Comparison of ENCODE assay signal across 14 mouse cellular contexts in the genomic region with DNA sequence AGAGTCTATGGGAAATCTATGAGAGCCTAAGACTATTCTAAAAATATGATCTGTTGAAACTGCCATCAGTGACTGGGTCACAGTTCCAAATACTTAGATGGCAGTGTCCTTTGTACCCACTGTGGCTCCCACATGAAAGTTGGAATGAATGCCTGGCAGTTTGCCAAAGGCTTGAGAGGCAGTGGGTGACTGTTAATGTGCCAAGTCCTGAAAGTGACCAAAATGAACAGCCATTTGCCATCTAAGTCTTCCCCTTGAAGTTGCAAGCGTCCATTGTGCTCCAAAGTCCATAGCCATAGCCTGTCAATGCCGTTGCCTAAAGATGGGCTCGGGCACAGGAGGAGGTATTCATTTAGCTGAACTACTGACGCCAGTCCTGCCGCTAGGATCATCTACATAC. TPM values are rescaled to one million over a fixed set of nuclear protein-coding genes. Genes with fewer than 3 reads are reported as not detected.
DNase-seq lines count a peak whose midpoint lies in the region; ATAC-seq lines count a peak whose summit lies in the region.
"Had no signal": no experiment of that assay in that cellular context is flagged by ENCODE, and none has a peak within 500 bp of the region (broad histone marks: within the 10 kb centered on the region; RNA-seq: fewer than 3 reads in every experiment).

No protein-coding gene starts in this region.

- peak; percentile 42 for DNase-seq in forebrain, embryonic 14.5 days (ENCODE audit: low spot score)
- DNase-seq in kidney, adult 11 months: peak; percentile 24
- DNase-seq in midbrain, embryonic 14.5 days: peak; percentile 51
- peak; percentile 39 for DNase-seq in kidney, adult 9 months
- DNase-seq: cerebellum, adult 11-12 months; gastrocnemius, postnatal 36 days; heart, postnatal 10 days; thymus, postnatal 14 days had no signal

- H3K4me3 ChIP-seq in forebrain, embryonic 14.5 days (ENCODE audit: low read depth, low read length): no peak overlapping the region
- no peak overlapping the region for H3K4me3 ChIP-seq in forebrain, embryonic 12.5 days (replicated peaks)
- no peak overlapping the region for H3K4me3 ChIP-seq in kidney, embryonic 14.5 days (ENCODE audit: low read length)
- H3K4me3 ChIP-seq in midbrain, embryonic 14.5 days (replicated peaks; ENCODE audit: low read depth, low read length): no peak overlapping the region
- no peak overlapping the region for H3K4me3 ChIP-seq in midbrain, embryonic 16.5 days (ENCODE audit: low read depth, low read length)
- H3K4me3 ChIP-seq: limb, embryonic 10.5 days had no signal

- WGBS in forebrain, embryonic 14.5 days: 57% methylated on average over 5 of the region's 5 CpGs
- 88% methylated on average over 5 of the region's 5 CpGs for WGBS in forebrain, embryonic 12.5 days
- WGBS in kidney, embryonic 14.5 days: 95% methylated on average over 5 of the region's 5 CpGs
- WGBS in midbrain, embryonic 14.5 days: 71% methylated on average over 5 of the region's 5 CpGs
- 69% methylated on average over 5 of the region's 5 CpGs for WGBS in midbrain, embryonic 16.5 days

- H3K36me3 ChIP-seq in forebrain, embryonic 14.5 days (ENCODE audit: control insufficient read depth, insufficient read depth, low read length): no peaks in the 10 kb centered on the region
- H3K36me3 ChIP-seq in forebrain, embryonic 12.5 days (replicated peaks): no peaks in the 10 kb centered on the region
- no peaks in the 10 kb centered on the region for H3K36me3 ChIP-seq in kidney, embryonic 14.5 days (ENCODE audit: control insufficient read depth, insufficient read depth, low read length)
- no peaks in the 10 kb centered on the region for H3K36me3 ChIP-seq in midbrain, embryonic 14.5 days (ENCODE audit: control insufficient read depth, insufficient read depth, low read length)
- no peaks in the 10 kb centered on the region for H3K36me3 ChIP-seq in midbrain, embryonic 16.5 days (ENCODE audit: control insufficient read depth, insufficient read depth, low read length)
- H3K36me3 ChIP-seq: limb, embryonic 10.5 days had no signal

- ATAC-seq in forebrain, embryonic 14.5 days: no peak
- ATAC-seq in forebrain, embryonic 12.5 days (ENCODE audit: low FRiP score): no peak
- no peak for ATAC-seq in kidney, embryonic 14.5 days (ENCODE audit: low FRiP score, low TSS enrichment)
- ATAC-seq in midbrain, embryonic 14.5 days (ENCODE audit: low FRiP score, low TSS enrichment): no peak
- ATAC-seq in midbrain, embryonic 16.5 days: no peak
- ATAC-seq in granulocyte monocyte progenitor cell, adult 5-6 weeks (replicated peaks; ENCODE audit: poor library complexity, severe bottlenecking): no peak
- ATAC-seq: intestine, embryonic 16.5 days had no signal

- H3K4me1 ChIP-seq in forebrain, embryonic 14.5 days (ENCODE audit: control insufficient read depth, insufficient read depth, low read length): no peaks in the 10 kb centered on the region
- 0 out of 2 replicates have a peak, but pooled peaks cover 4% of the 10 kb centered on the region for H3K4me1 ChIP-seq in forebrain, embryonic 12.5 days
- no peaks in the 10 kb centered on the region for H3K4me1 ChIP-seq in kidney, embryonic 14.5 days (ENCODE audit: control insufficient read depth, insufficient read depth, low read length)
- no peaks in the 10 kb centered on the region for H3K4me1 ChIP-seq in midbrain, embryonic 14.5 days (ENCODE audit: control insufficient read depth, insufficient read depth, low read length)
- H3K4me1 ChIP-seq in midbrain, embryonic 16.5 days (ENCODE audit: control insufficient read depth, insufficient read depth, low read length): no peaks in the 10 kb centered on the region
- H3K4me1 ChIP-seq: limb, embryonic 10.5 days had no signal

- no peak overlapping the region for H3K27ac ChIP-seq in forebrain, embryonic 14.5 days (ENCODE audit: low read depth, low read length)
- no peak overlapping the region for H3K27ac ChIP-seq in forebrain, embryonic 12.5 days
- no peak overlapping the region for H3K27ac ChIP-seq in kidney, embryonic 14.5 days (ENCODE audit: low read depth, low read length)
- no peak overlapping the region for H3K27ac ChIP-seq in midbrain, embryonic 14.5 days (replicated peaks; ENCODE audit: low read depth, low read length)
- H3K27ac ChIP-seq in midbrain, embryonic 16.5 days (ENCODE audit: low read length): no peak overlapping the region
- H3K27ac ChIP-seq: limb, embryonic 10.5 days had no signal

- no peaks in the 10 kb centered on the region for H3K9me3 ChIP-seq in forebrain, embryonic 14.5 days (replicated peaks; ENCODE audit: control insufficient read depth, low read length)
- H3K9me3 ChIP-seq in forebrain, embryonic 12.5 days: no peaks in the 10 kb centered on the region
- no peaks in the 10 kb centered on the region for H3K9me3 ChIP-seq in kidney, embryonic 14.5 days (ENCODE audit: control insufficient read depth, low read length)
- H3K9me3 ChIP-seq in midbrain, embryonic 14.5 days (ENCODE audit: control insufficient read depth, low read length): no peaks in the 10 kb centered on the region
- H3K9me3 ChIP-seq in midbrain, embryonic 16.5 days (replicated peaks; ENCODE audit: control insufficient read depth, low read length, poor library complexity, severe bottlenecking): no peaks in the 10 kb centered on the region
- H3K9me3 ChIP-seq: limb, embryonic 10.5 days had no signal

- H3K4me2 ChIP-seq in forebrain, embryonic 14.5 days (ENCODE audit: low read length): no peak overlapping the region
- no peak overlapping the region for H3K4me2 ChIP-seq in forebrain, embryonic 12.5 days
- H3K4me2 ChIP-seq in kidney, embryonic 14.5 days (replicated peaks; ENCODE audit: low read depth, low read length): no peak overlapping the region
- no peak overlapping the region for H3K4me2 ChIP-seq in midbrain, embryonic 14.5 days (ENCODE audit: low read length)
- no peak overlapping the region for H3K4me2 ChIP-seq in midbrain, embryonic 16.5 days (ENCODE audit: low read length)

- no peak overlapping the region for H3K9ac ChIP-seq in forebrain, embryonic 14.5 days (ENCODE audit: low read length)
- H3K9ac ChIP-seq in forebrain, embryonic 12.5 days: no peak overlapping the region
- H3K9ac ChIP-seq in kidney, embryonic 14.5 days (ENCODE audit: low read depth, low read length): no peak overlapping the region
- no peak overlapping the region for H3K9ac ChIP-seq in midbrain, embryonic 14.5 days (replicated peaks; ENCODE audit: low read length)
- H3K9ac ChIP-seq in midbrain, embryonic 16.5 days (ENCODE audit: low read depth, low read length): no peak overlapping the region

- no peaks in the 10 kb centered on the region for H3K27me3 ChIP-seq in forebrain, embryonic 14.5 days (replicated peaks; ENCODE audit: control insufficient read depth, insufficient read depth, low read length)
- H3K27me3 ChIP-seq in forebrain, embryonic 12.5 days: no peaks in the 10 kb centered on the region
- no peaks in the 10 kb centered on the region for H3K27me3 ChIP-seq in kidney, embryonic 14.5 days (ENCODE audit: control insufficient read depth, insufficient read depth, low read length)
- no peaks in the 10 kb centered on the region for H3K27me3 ChIP-seq in midbrain, embryonic 14.5 days (ENCODE audit: control insufficient read depth, insufficient read depth, low read length)
- H3K27me3 ChIP-seq in midbrain, embryonic 16.5 days (ENCODE audit: control insufficient read depth, insufficient read depth, low read depth, low read length): no peaks in the 10 kb centered on the region

RNA-seq across cellular contexts. Expression of a gene that starts 19.1 kb away (rescaled TPM):
- 50.7 and 50.8 TPM in 2 replicates for polyA plus RNA-seq in forebrain, embryonic 14.5 days (2014; fragmentation: Nextera tagmentation; extraction: Ambion mirVana)
- 63.6 and 69.4 TPM in 2 replicates for polyA plus RNA-seq in forebrain, embryonic 12.5 days (2016; fragmentation: Nextera tagmentation; extraction: Ambion mirVana)
- 33.4 and 45.7 TPM in 2 replicates for polyA plus RNA-seq in kidney, embryonic 14.5 days (2014; fragmentation: Nextera tagmentation; extraction: Ambion mirVana)
- 64.6 and 68.9 TPM in 2 replicates for polyA plus RNA-seq in midbrain, embryonic 14.5 days (2014; fragmentation: Nextera tagmentation; extraction: Ambion mirVana)
- 68.0 and 72.2 TPM in 2 replicates for polyA plus RNA-seq in midbrain, embryonic 16.5 days (2015; fragmentation: Nextera tagmentation; extraction: Ambion mirVana)
- total RNA-seq in granulocyte monocyte progenitor cell, adult 5-6 weeks (2014; fragmentation: Nextera tagmentation): 26.0 and 36.6 TPM in 2 replicates
- 29.3 and 39.8 TPM in 2 replicates for total RNA-seq in granulocyte monocyte progenitor cell, adult 5-6 weeks (2017)
